Mouse (Mus musculus) intestine, embryonic 14.5 days (tissue): ENCODE data around the gene Pspc1. TPM values are rescaled to one million over a fixed set of nuclear protein-coding genes. Genes with fewer than 3 reads are reported as not detected.

Experiments used
- ATAC-seq: fragments of 200-750 bp; cut with Nextera tagmentation; replicated peaks from 2 replicates; pipeline ENCODE4 v1.8.0; 2017; ENCODE audit warnings: low read depth, moderate number of reproducible peaks, moderate TSS enrichment, moderate library complexity; ENCODE audit not compliant: low FRiP score, low TSS enrichment
- DNase-seq: peaks from one replicate; pipeline ENCODE4 v3.0.0-alpha.2; 2018; ENCODE audit warnings: low spot score
- H3K27ac ChIP-seq: fragments of 300-500 bp; sonication (generic); 2 replicates; pipeline ENCODE4 v1.5.1; 2014; ENCODE audit warnings: low read depth, mild to moderate bottlenecking, control low read depth
- H3K27me3 ChIP-seq: fragments of 300-500 bp; sonication (generic); replicated peaks from 2 replicates; pipeline ENCODE4 v1.6.1; 2014; ENCODE audit warnings: low read length, control low read depth; ENCODE audit not compliant: control insufficient read depth, insufficient read depth
- H3K36me3 ChIP-seq: fragments of 300-500 bp; sonication (generic); 2 replicates; pipeline ENCODE4 v1.6.1; 2014; ENCODE audit warnings: low read length, control low read depth; ENCODE audit not compliant: control insufficient read depth, insufficient read depth
- H3K4me1 ChIP-seq: fragments of 300-500 bp; sonication (generic); replicated peaks from 2 replicates; pipeline ENCODE4 v1.6.1; 2014; ENCODE audit warnings: low read length, control low read depth, mixed read lengths; ENCODE audit not compliant: control insufficient read depth, insufficient read depth
- H3K4me2 ChIP-seq: fragments of 300-500 bp; sonication (generic); 2 replicates; pipeline ENCODE4 v1.6.1; 2014; ENCODE audit warnings: low read length
- H3K4me3 ChIP-seq: fragments of 300-500 bp; sonication (generic); 2 replicates; pipeline ENCODE4 v1.5.1; 2014; ENCODE audit warnings: low read depth, low read length, control low read depth, mixed read lengths
- H3K9ac ChIP-seq: fragments of 300-500 bp; sonication (generic); 2 replicates; pipeline ENCODE4 v1.6.1; 2014; ENCODE audit warnings: mild to moderate bottlenecking, low read length
- H3K9me3 ChIP-seq: fragments of 300-500 bp; sonication (generic); 2 replicates; pipeline ENCODE4 v1.6.1; 2016; ENCODE audit warnings: low read length, control low read depth; ENCODE audit not compliant: control insufficient read depth
- WGBS: fragments of 180-500 bp; shearing (Covaris S2); extraction: QIAGEN DNeasy Blood & Tissue Kit; methylation state at CpG from one replicate; pipeline ENCODE4 v1.1.7; 2014; 5-methylcytosine and 5-hydroxymethylcytosine counted together
- polyA plus RNA-seq: library from polyadenylated mRNA; unstranded; fragments of >200 nt; fragmentation: Nextera tagmentation; extraction: Ambion mirVana; gene quantifications from 2 replicates; pipeline ENCODE4 v1.2.1, GENCODE M21; 2014

Pspc1 gene
- polyA plus RNA-seq, 1 experiment from 2014 or later = 31.1 TPM

DNA sequence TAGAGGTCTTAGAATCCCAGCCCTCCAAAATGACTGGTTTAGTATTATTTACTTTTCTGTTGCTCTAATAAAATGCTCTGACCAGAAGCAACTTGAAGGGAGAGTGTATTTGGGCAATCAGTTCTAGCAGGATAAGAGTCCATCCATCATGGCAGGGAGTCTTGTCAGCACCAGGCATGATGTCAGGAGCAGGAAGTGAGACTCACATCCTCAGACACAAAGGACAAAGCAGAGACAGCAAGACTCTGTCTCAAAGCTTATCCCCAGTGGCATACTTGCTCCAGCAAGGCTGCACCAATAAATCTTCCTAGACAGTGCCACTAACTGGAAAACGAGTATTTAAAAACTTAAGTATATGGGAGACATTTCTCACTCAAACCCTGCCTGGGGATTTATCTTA, 92.7 kb downstream of the Pspc1 start:
- H3K9ac ChIP-seq = no peak overlapping the region

More for the DNA sequence above, 92.7 kb downstream of the Pspc1 start:
- no peak for DNase-seq
- 38% methylated on average over 1 of the region's 1 CpGs for WGBS
- no peak overlapping the region for H3K4me2 ChIP-seq
- H3K9me3 ChIP-seq = no peaks in the 10 kb centered on the region
- no peaks in the 10 kb centered on the region for H3K27me3 ChIP-seq
- no peak for ATAC-seq
- no peak overlapping the region for H3K4me3 ChIP-seq
- H3K27ac ChIP-seq = no peak overlapping the region
- no peaks in the 10 kb centered on the region for H3K4me1 ChIP-seq
- peaks cover 90% of the 10 kb centered on the region for H3K36me3 ChIP-seq

Other genes starting within 250 kb of the Pspc1 start
- 8.8 and 10.3 TPM in 2 replicates for gene Cenpj, start 202.9 kb downstream of the Pspc1 start, polyA plus RNA-seq
- 4.3 and 4.7 TPM in 2 replicates for gene Parp4, start 202.7 kb downstream of the Pspc1 start, polyA plus RNA-seq
- 27.4 and 29.5 TPM in 2 replicates for gene Mphosph8, start 110.1 kb downstream of the Pspc1 start, polyA plus RNA-seq
- 18.2 and 22.6 TPM in 2 replicates for gene Zmym5, start 33.4 kb upstream of the Pspc1 start, polyA plus RNA-seq
- 37.6 and 45.9 TPM in 2 replicates for gene Zmym2, start 108.3 kb upstream of the Pspc1 start, polyA plus RNA-seq